ENCODE assay signal across 14 mouse cellular contexts in genomic region chr12:99480372-99480771, GRCm38 (mm10).
"Had no signal": no experiment of that assay in that cellular context is flagged by ENCODE, and none has a peak within 500 bp of the region (broad histone marks: within the 10 kb centered on the region; RNA-seq: fewer than 3 reads in every experiment).

No protein-coding gene starts in this region.

- H3K4me3 ChIP-seq: layer of hippocampus, adult 2 months; limb, embryonic 13.5 days; liver, embryonic 15.5 days; midbrain, embryonic 12.5 days had no signal

- H3K9me3 ChIP-seq: limb, embryonic 13.5 days; liver, embryonic 15.5 days had no signal

- H3K4me1 ChIP-seq: liver, embryonic 15.5 days; midbrain, embryonic 12.5 days had no signal

- H3K27ac ChIP-seq: layer of hippocampus, adult 2 months; limb, embryonic 13.5 days; liver, embryonic 15.5 days; midbrain, embryonic 12.5 days had no signal

- H3K4me2 ChIP-seq: limb, embryonic 13.5 days; liver, embryonic 15.5 days; midbrain, embryonic 12.5 days had no signal

- DNase-seq: kidney, adult 11 months; kidney, postnatal 10 days; kidney, postnatal 4 days; left cerebral cortex, postnatal 4 days; lung, adult 2 months; lung, postnatal 10 days; lung, postnatal 4 days; right cerebral cortex, postnatal 4 days; thymus, postnatal 36 days had no signal

- H3K36me3 ChIP-seq: liver, embryonic 15.5 days; midbrain, embryonic 12.5 days had no signal

- H3K27me3 ChIP-seq: limb, embryonic 13.5 days; liver, embryonic 15.5 days; midbrain, embryonic 12.5 days had no signal

- H3K9ac ChIP-seq: limb, embryonic 13.5 days; liver, embryonic 15.5 days; midbrain, embryonic 12.5 days had no signal

- ATAC-seq: midbrain, embryonic 16.5 days had no signal
